Mouse (Mus musculus) kidney, embryonic 14.5 days (tissue): ENCODE measurements at regions not wholly inside any gene's neighbourhood (a gene's known extent, or its start where the extent isn't known, plus 50 kb on each side); places are given as distances from the start of the nearest gene placed in this dataset.

Experiments
- ATAC-seq: fragments of 200-750 bp; cut with Nextera tagmentation; 2 replicates; pipeline ENCODE4 v1.8.0; 2017; ENCODE audit warnings: moderate number of reproducible peaks, mild to moderate bottlenecking, moderate TSS enrichment, moderate library complexity; ENCODE audit not compliant: low FRiP score, low TSS enrichment
- H3K27ac ChIP-seq: fragments of 300-500 bp; sonication (generic); 2 replicates; pipeline ENCODE4 v1.5.1; 2014; ENCODE audit warnings: low read depth, mild to moderate bottlenecking, low read length, moderate library complexity, mixed read lengths
- H3K27me3 ChIP-seq: fragments of 300-500 bp; sonication (generic); 2 replicates; pipeline ENCODE4 v1.6.1; 2014; ENCODE audit warnings: mild to moderate bottlenecking, low read length; ENCODE audit not compliant: control insufficient read depth, insufficient read depth
- H3K36me3 ChIP-seq: fragments of 300-500 bp; sonication (generic); 2 replicates; pipeline ENCODE4 v1.6.1; 2014; ENCODE audit warnings: low read length, mixed read lengths; ENCODE audit not compliant: control insufficient read depth, insufficient read depth
- H3K4me1 ChIP-seq: fragments of 300-500 bp; sonication (generic); 2 replicates; pipeline ENCODE4 v1.6.1; 2014; ENCODE audit warnings: low read length, mixed read lengths; ENCODE audit not compliant: control insufficient read depth, insufficient read depth
- H3K4me2 ChIP-seq: fragments of 300-500 bp; sonication (generic); replicated peaks from 2 replicates; pipeline ENCODE4 v1.6.1; 2014; ENCODE audit warnings: low read depth, mild to moderate bottlenecking, low read length
- H3K4me3 ChIP-seq: fragments of 300-500 bp; sonication (generic); 2 replicates; pipeline ENCODE4 v1.5.1; 2014; ENCODE audit warnings: mild to moderate bottlenecking, low read length
- H3K9ac ChIP-seq: fragments of 300-500 bp; sonication (generic); 2 replicates; pipeline ENCODE4 v1.6.1; 2014; ENCODE audit warnings: low read depth, mild to moderate bottlenecking, low read length, moderate library complexity
- H3K9me3 ChIP-seq: fragments of 300-500 bp; sonication (generic); 2 replicates; pipeline ENCODE4 v1.6.1; 2016; ENCODE audit warnings: low read length; ENCODE audit not compliant: control insufficient read depth
- WGBS: fragments of 180-500 bp; shearing (Covaris S2); extraction: QIAGEN DNeasy Blood & Tissue Kit; methylation state at CpG from one replicate; pipeline ENCODE4 v1.1.7; 2014; 5-methylcytosine and 5-hydroxymethylcytosine counted together

GRCm38 (mm10) chr6:52439204-52439603 lies 125.9 kb downstream of the Evx1 start:
- Histone ChIP-seq H3K9me3 (no peaks in the 10 kb centered on the region), H3K9ac (no peak overlapping the region), H3K4me3 (no peak overlapping the region), H3K4me2 (no peak overlapping the region), H3K27me3 (0 out of 2 replicates have a peak, but pooled peaks cover 3% of the 10 kb centered on the region), H3K4me1 (0 out of 2 replicates have a peak, but pooled peaks cover 5% of the 10 kb centered on the region), H3K36me3 (no peaks in the 10 kb centered on the region), H3K27ac (no peak overlapping the region)
- 84% methylated on average over 7 of the region's 7 CpGs for WGBS
- no peak for ATAC-seq

- Histone ChIP-seq H3K4me1 (0 out of 2 replicates have a peak, but pooled peaks cover 5% of the 10 kb centered on the region), H3K36me3 (no peaks in the 10 kb centered on the region), H3K9me3 (no peaks in the 10 kb centered on the region), H3K27ac (no peak overlapping the region), H3K4me3 (no peak overlapping the region), H3K27me3 (0 out of 2 replicates have a peak, but pooled peaks cover 3% of the 10 kb centered on the region), H3K4me2 (no peak overlapping the region), H3K9ac (no peak overlapping the region)
- no peak for ATAC-seq
- 64% methylated on average over 3 of the region's 3 CpGs for WGBS
Measured at GRCm38 (mm10) chr6:52440160-52440559, 126.9 kb downstream of the Evx1 start.

- Histone ChIP-seq H3K9me3 (no peaks in the 10 kb centered on the region), H3K4me2 (peak overlapping the region; percentile 32), H3K27me3 (0 out of 2 replicates have a peak, but pooled peaks cover 3% of the 10 kb centered on the region), H3K9ac (no peak overlapping the region), H3K4me1 (0 out of 2 replicates have a peak, but pooled peaks cover 4% of the 10 kb centered on the region), H3K4me3 (0 out of 2 replicates have a peak overlapping the region, but pooled peaks have one; percentile 2), H3K36me3 (no peaks in the 10 kb centered on the region), H3K27ac (no peak overlapping the region)
- 21% methylated on average over 24 of the region's 24 CpGs for WGBS
- no peak for ATAC-seq
Measured at GRCm38 (mm10) chr6:52443112-52443984, 130.1 kb downstream of the Evx1 start.

- H3K27me3 ChIP-seq, result no peaks in the 10 kb centered on the region
Measured at GRCm38 (mm10) chr6:52458828-52459227, 145.5 kb downstream of the Evx1 start.

GRCm38 (mm10) chr6:52461186-52461585 lies 147.9 kb downstream of the Evx1 start:
- no peak overlapping the region for H3K4me2 ChIP-seq
- no peak overlapping the region for H3K4me3 ChIP-seq
- no peaks in the 10 kb centered on the region for H3K4me1 ChIP-seq
- H3K9me3 ChIP-seq, result peaks cover 12% of the 10 kb centered on the region; the same call in 1 of the 2 replicates
- H3K27me3 ChIP-seq, result no peaks in the 10 kb centered on the region
- H3K27ac ChIP-seq, result no peak overlapping the region
- 89% methylated on average over 2 of the region's 2 CpGs for WGBS
- H3K9ac ChIP-seq, result no peak overlapping the region
- no peak for ATAC-seq
- no peaks in the 10 kb centered on the region for H3K36me3 ChIP-seq

More at GRCm38 (mm10) chr6:52458828-52459227, 145.5 kb downstream of the Evx1 start:
- no peak overlapping the region for H3K4me2 ChIP-seq
- ATAC-seq, result no peak
- no peak overlapping the region for H3K9ac ChIP-seq
- H3K36me3 ChIP-seq, result no peaks in the 10 kb centered on the region
- H3K4me1 ChIP-seq, result no peaks in the 10 kb centered on the region
- peaks cover 12% of the 10 kb centered on the region; the same call in 1 of the 2 replicates for H3K9me3 ChIP-seq
- 86% methylated on average over 11 of the region's 11 CpGs for WGBS
- no peak overlapping the region for H3K4me3 ChIP-seq
- no peak overlapping the region for H3K27ac ChIP-seq

- Histone ChIP-seq H3K4me2 (no peak overlapping the region), H3K9me3 (0 out of 2 replicates have a peak, but pooled peaks cover 3% of the 10 kb centered on the region), H3K27me3 (no peaks in the 10 kb centered on the region), H3K27ac (no peak overlapping the region), H3K9ac (no peak overlapping the region), H3K4me1 (no peaks in the 10 kb centered on the region), H3K36me3 (no peaks in the 10 kb centered on the region), H3K4me3 (no peak overlapping the region)
- WGBS, result 74% methylated on average over 12 of the region's 12 CpGs
- no peak for ATAC-seq
Measured at GRCm38 (mm10) chr6:52463369-52463768, 150.1 kb downstream of the Evx1 start.

GRCm38 (mm10) chr6:52464571-52464970 lies 151.3 kb downstream of the Evx1 start:
- Histone ChIP-seq H3K36me3 (no peaks in the 10 kb centered on the region), H3K27ac (no peak overlapping the region), H3K4me1 (no peaks in the 10 kb centered on the region), H3K9me3 (0 out of 2 replicates have a peak, but pooled peaks cover 3% of the 10 kb centered on the region), H3K27me3 (no peaks in the 10 kb centered on the region), H3K9ac (no peak overlapping the region), H3K4me2 (no peak overlapping the region), H3K4me3 (no peak overlapping the region)
- 73% methylated on average over 3 of the region's 3 CpGs for WGBS
- no peak for ATAC-seq

- Histone ChIP-seq H3K36me3 (no peaks in the 10 kb centered on the region), H3K9ac (no peak overlapping the region), H3K27me3 (no peaks in the 10 kb centered on the region), H3K27ac (no peak overlapping the region), H3K4me2 (no peak overlapping the region), H3K9me3 (0 out of 2 replicates have a peak, but pooled peaks cover 3% of the 10 kb centered on the region), H3K4me1 (no peaks in the 10 kb centered on the region), H3K4me3 (no peak overlapping the region)
- 79% methylated on average over 9 of the region's 9 CpGs for WGBS
- no peak for ATAC-seq
Measured at GRCm38 (mm10) chr6:52465834-52466525, 152.7 kb downstream of the Evx1 start.
